Mouse (Mus musculus) common myeloid progenitor, adult 5-6 weeks (primary cell): ENCODE measurements around the gene Pgbd5. TPM values are rescaled to one million over a fixed set of nuclear protein-coding genes. Genes with fewer than 3 reads are reported as not detected.
"Not testable (repeated sequence)": the region's sequence is repeated elsewhere in the genome, so short reads cannot be mapped to it uniquely, and the experiment has no call there.

Experiments
- ATAC-seq: replicated peaks from 2 replicates; pipeline ENCODE4 v1.8.0; 2016; ENCODE audit warnings: low read depth, mild to moderate bottlenecking, moderate TSS enrichment, inconsistent platforms; ENCODE audit not compliant: poor library complexity, severe bottlenecking
- total RNA-seq: library from RNA; stranded (forward); fragments of 200-1000, 187-1606 nt; gene quantifications from 2 replicates; pipeline ENCODE4 v1.2.3, GENCODE M21; 2017

Gene Pgbd5
- total RNA-seq, 1 experiment from 2014 or later, result not detected

- no peak for ATAC-seq
Measured at GRCm38 (mm10) chr8:124433451-124434125, 5.9 kb downstream of the Pgbd5 start.

- no peak for ATAC-seq
Measured at GRCm38 (mm10) chr8:124430881-124431280, 8.6 kb downstream of the Pgbd5 start.

GRCm38 (mm10) chr8:124429417-124429816, 10.0 kb downstream of the Pgbd5 start:
- no peak for ATAC-seq

- not testable (repeated sequence) for ATAC-seq
Measured at GRCm38 (mm10) chr8:124428721-124429120, 10.7 kb downstream of the Pgbd5 start.

- ATAC-seq, result no peak
Measured at GRCm38 (mm10) chr8:124421413-124421812, 18.0 kb downstream of the Pgbd5 start.

- ATAC-seq, result no peak
Measured at GRCm38 (mm10) chr8:124418927-124419326, 20.5 kb downstream of the Pgbd5 start.

- no peak for ATAC-seq
Measured at GRCm38 (mm10) chr8:124418185-124418584, 21.3 kb downstream of the Pgbd5 start.

- ATAC-seq, result no peak
Measured at GRCm38 (mm10) chr8:124416646-124417045, 22.8 kb downstream of the Pgbd5 start.

GRCm38 (mm10) chr8:124415789-124416188, 23.7 kb downstream of the Pgbd5 start:
- no peak for ATAC-seq

GRCm38 (mm10) chr8:124415002-124415401, 24.5 kb downstream of the Pgbd5 start:
- ATAC-seq, result no peak

GRCm38 (mm10) chr8:124413244-124413965, 26.1 kb downstream of the Pgbd5 start:
- ATAC-seq, result no peak

- ATAC-seq, result no peak
Measured at GRCm38 (mm10) chr8:124412496-124413243, 26.8 kb downstream of the Pgbd5 start.

- no peak for ATAC-seq
Measured at GRCm38 (mm10) chr8:124404471-124405260, 34.8 kb downstream of the Pgbd5 start.

- ATAC-seq, result peak; percentile 71
Measured at GRCm38 (mm10) chr8:124403876-124404275, 35.6 kb downstream of the Pgbd5 start.

GRCm38 (mm10) chr8:124399403-124399861, 40.0 kb downstream of the Pgbd5 start:
- ATAC-seq, result no peak

GRCm38 (mm10) chr8:124398843-124399402, 40.5 kb downstream of the Pgbd5 start:
- peak; percentile 62; the same call in 1 of the 2 replicates for ATAC-seq

- no peak for ATAC-seq
Measured at GRCm38 (mm10) chr8:124397321-124398065, 42.0 kb downstream of the Pgbd5 start.

GRCm38 (mm10) chr8:124396531-124396930, 42.9 kb downstream of the Pgbd5 start:
- ATAC-seq, result no peak

GRCm38 (mm10) chr8:124395392-124395791, 44.1 kb downstream of the Pgbd5 start:
- no peak for ATAC-seq
